In the genomic region with DNA sequence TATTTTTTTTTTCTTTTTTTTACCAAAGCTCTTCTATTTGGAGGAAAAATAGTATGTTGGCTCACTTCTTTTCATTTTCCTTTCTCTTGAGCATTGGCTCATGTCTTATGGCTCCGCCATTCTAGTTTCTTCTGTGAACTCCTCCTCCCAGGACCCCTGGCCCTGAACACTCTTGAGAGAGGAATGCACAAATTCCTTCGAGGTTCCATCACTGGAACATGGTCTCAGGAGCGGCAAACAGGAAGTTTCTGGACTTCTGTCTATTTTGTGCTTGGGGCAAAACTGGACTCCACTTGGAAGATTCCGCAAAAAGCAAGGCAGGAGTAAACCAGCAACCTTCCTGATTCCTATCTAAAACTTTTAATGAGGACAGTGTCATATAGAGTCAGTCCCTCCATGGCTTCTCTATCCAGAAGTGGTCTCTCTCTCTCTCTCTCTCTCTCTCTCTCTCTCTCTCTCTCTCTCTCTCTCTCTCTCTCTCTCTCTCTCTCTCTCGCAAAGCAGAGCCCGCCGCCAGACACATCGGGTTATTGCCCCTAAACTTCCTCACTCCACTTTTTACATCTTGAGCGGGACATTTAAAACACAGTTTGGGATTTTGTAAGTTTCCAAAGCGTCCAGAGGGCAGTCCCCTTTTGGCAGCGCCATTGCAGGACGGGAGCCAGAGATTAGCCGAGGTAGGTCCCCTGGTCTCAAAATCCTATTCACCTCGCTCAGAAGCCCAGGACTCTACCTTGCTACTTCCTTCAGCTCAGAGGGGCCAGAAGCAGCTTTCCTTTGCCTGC, we compare ENCODE assay signal across 8 mouse cellular contexts. TPM values are rescaled to one million over a fixed set of nuclear protein-coding genes. Genes with fewer than 3 reads are reported as not detected.
DNase-seq lines count a peak whose midpoint lies in the region.

Gene Ube2e3 (plus strand): TSS at position 399 of the 785 bp plus-strand sequence.

- DNase-seq in thymus, postnatal 0 days (ENCODE audit: low spot score), result no peak
- no peak for DNase-seq in thymus, postnatal 36 days
- DNase-seq in embryonic facial prominence, embryonic 10.5 days (ENCODE audit: low spot score), result no peak
- peak; percentile 16 for DNase-seq in heart, adult 8-10 months (ENCODE audit: low spot score)
- no peak for DNase-seq in large intestine, adult 2 months (ENCODE audit: low read depth, low spot score)
- peak; percentile 48 for DNase-seq in mesoderm, embryonic 11.5 days (ENCODE audit: low read depth, low spot score)
- DNase-seq in adipocyte (ENCODE audit: low spot score), result no peak
- no peak for DNase-seq in thymus, postnatal 14 days

- no peaks in the 10 kb centered on the region for H3K9me3 ChIP-seq in embryonic facial prominence, embryonic 10.5 days

- peaks cover 45% of the 10 kb centered on the region for H3K4me1 ChIP-seq in embryonic facial prominence, embryonic 10.5 days

- 13% methylated on average over 14 of the region's 14 CpGs for WGBS in embryonic facial prominence, embryonic 10.5 days
- 14% methylated on average over 14 of the region's 14 CpGs for WGBS in large intestine, adult 2 months

- peak within 1 kb of the TSS; percentile 83 for H3K4me3 ChIP-seq in embryonic facial prominence, embryonic 10.5 days

- H3K27ac ChIP-seq in embryonic facial prominence, embryonic 10.5 days (replicated peaks), result peak within 1 kb of the TSS; percentile 99

- H3K36me3 ChIP-seq in embryonic facial prominence, embryonic 10.5 days (replicated peaks), result peaks cover 8% of the 10 kb centered on the region

- no peaks in the 10 kb centered on the region for H3K27me3 ChIP-seq in embryonic facial prominence, embryonic 10.5 days (replicated peaks; ENCODE audit: low read depth, poor library complexity, severe bottlenecking)

RNA-seq across cellular contexts. Expression of gene Ube2e3, which starts in this region (rescaled TPM):
- polyA plus RNA-seq in thymus, postnatal 0 days (2015; fragmentation: Nextera tagmentation; extraction: Ambion mirVana), result 118 and 132 TPM in 2 replicates
- 209 and 212 TPM in 2 replicates for polyA plus RNA-seq in embryonic facial prominence, embryonic 10.5 days (2016; fragmentation: Nextera tagmentation; extraction: Ambion mirVana)
- 10 to 100 TPM; 42.7 to 50.7 (median 45.5) TPM for total RNA-seq in heart, adult 8-10 months (2022)
- 15.6 and 15.8 TPM in 2 replicates for polyA plus RNA-seq in large intestine, adult 2 months (2012; rRNA removed)

Comparison
In these comparisons a context has a peak if more than half of its experiments do, and no peak if none do; other contexts are left out.
1. DNase-seq: peak in heart, adult 8-10 months (single experiment) and mesoderm, embryonic 11.5 days (single experiment); none in thymus, postnatal 0 days (single experiment), thymus, postnatal 36 days (0 of 2), embryonic facial prominence, embryonic 10.5 days (single experiment), large intestine, adult 2 months (single experiment), adipocyte (single experiment) and thymus, postnatal 14 days (single experiment).